Mouse (Mus musculus): ENCODE measurements at regions not wholly inside any gene's neighbourhood (a gene's known extent, or its start where the extent isn't known, plus 50 kb on each side); places are given as distances from the start of the nearest gene placed in this dataset.

GRCm38 (mm10) chr10:12174200-12174818, 694.9 kb downstream of the Utrn start:
- DNase-seq (no peak), ATAC-seq (no peak)
- WGBS (ENCODE audit: insufficient replicate concordance), result 71% methylated on average over 14 of the region's 14 CpGs

DNA sequence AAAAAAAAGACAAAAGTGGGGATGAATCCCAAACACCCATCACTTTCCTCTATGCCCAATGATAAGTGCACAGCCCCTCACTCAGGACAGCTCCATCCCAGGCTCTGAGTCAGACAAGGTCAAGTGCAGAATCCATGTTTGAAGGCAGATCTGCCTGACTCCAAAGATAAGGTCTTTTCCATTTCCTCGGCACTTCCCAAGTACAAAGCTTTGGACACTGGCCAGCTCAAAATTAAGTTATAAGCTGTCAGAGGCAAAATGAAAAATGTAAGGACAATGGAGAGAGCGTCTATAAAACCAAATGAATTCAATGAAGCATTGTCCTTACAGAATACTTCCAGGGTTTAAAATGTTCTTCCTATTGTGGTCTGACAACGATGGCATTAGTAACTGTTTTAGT, 694.0 kb downstream of the Utrn start:
- WGBS (ENCODE audit: insufficient replicate concordance), result 65% methylated on average over 3 of the region's 3 CpGs
- Histone ChIP-seq H3K9ac (replicated peaks) (no peak overlapping the region), H3K27me3 (ENCODE audit: insufficient read depth, low read length) (no peaks in the 10 kb centered on the region), H3K27ac (ENCODE audit: low read depth) (no peak overlapping the region), H3K4me3 (ENCODE audit: low read depth, low read length) (no peak overlapping the region), H3K4me1 (ENCODE audit: insufficient read depth) (no peaks in the 10 kb centered on the region), H3K4me2 (ENCODE audit: low read depth, low read length) (no peak overlapping the region), H3K36me3 (replicated peaks; ENCODE audit: insufficient read depth, low read length) (no peaks in the 10 kb centered on the region), H3K9me3 (ENCODE audit: low read length) (no peaks in the 10 kb centered on the region)
- DNase-seq, result no peak
- TF ChIP-seq EP300 (IDR thresholded peaks at IDR 0.05; ENCODE audit: low read depth), result no peak
- TF ChIP-seq CTCF (IDR thresholded peaks at IDR 0.05; ENCODE audit: low read depth), result no peak
- ATAC-seq, result no peak

More at GRCm38 (mm10) chr10:12174200-12174818, 694.9 kb downstream of the Utrn start:
- no peak overlapping the region for H3K27ac ChIP-seq (ENCODE audit: low read depth)
- no peak overlapping the region for H3K4me3 ChIP-seq (ENCODE audit: low read depth, low read length)
- no peak overlapping the region for H3K4me2 ChIP-seq (ENCODE audit: low read depth, low read length)
- H3K4me1 ChIP-seq (ENCODE audit: insufficient read depth), result no peaks in the 10 kb centered on the region
- no peaks in the 10 kb centered on the region for H3K9me3 ChIP-seq (ENCODE audit: low read length)
- H3K9ac ChIP-seq (replicated peaks), result no peak overlapping the region
- no peaks in the 10 kb centered on the region for H3K36me3 ChIP-seq (replicated peaks; ENCODE audit: insufficient read depth, low read length)
- no peaks in the 10 kb centered on the region for H3K27me3 ChIP-seq (ENCODE audit: insufficient read depth, low read length)
- no peak for TF ChIP-seq CTCF (IDR thresholded peaks at IDR 0.05; ENCODE audit: low read depth)
- no peak for TF ChIP-seq EP300 (IDR thresholded peaks at IDR 0.05; ENCODE audit: low read depth)

DNA sequence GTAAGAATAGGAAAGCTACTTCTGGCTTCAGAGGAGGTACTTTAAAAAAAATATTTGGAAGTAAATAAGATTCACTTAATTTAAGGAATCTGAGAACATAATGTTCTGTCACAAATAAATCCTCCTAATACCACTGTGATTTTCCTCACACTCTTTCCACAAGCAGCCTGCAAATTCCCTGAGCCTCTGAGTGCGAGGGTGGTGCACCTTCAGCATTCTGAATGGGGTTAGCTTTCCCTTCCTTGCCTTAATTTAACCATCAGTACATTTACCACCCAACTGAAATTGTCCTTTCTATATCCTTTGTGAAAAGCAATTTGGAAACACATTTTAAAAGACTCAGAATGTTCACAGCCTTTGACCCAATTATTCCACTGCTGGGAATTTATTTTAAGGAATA, 691.7 kb downstream of the Utrn start:
- Histone ChIP-seq H3K4me2 (ENCODE audit: low read depth, low read length) (no peak overlapping the region), H3K27me3 (ENCODE audit: insufficient read depth, low read length) (no peaks in the 10 kb centered on the region), H3K27ac (ENCODE audit: low read depth) (no peak overlapping the region), H3K4me1 (ENCODE audit: insufficient read depth) (no peaks in the 10 kb centered on the region), H3K9me3 (ENCODE audit: low read length) (no peaks in the 10 kb centered on the region), H3K9ac (replicated peaks) (no peak overlapping the region), H3K36me3 (replicated peaks; ENCODE audit: insufficient read depth, low read length) (no peaks in the 10 kb centered on the region), H3K4me3 (ENCODE audit: low read depth, low read length) (no peak overlapping the region)
- DNase-seq (no peak), ATAC-seq (no peak)
- WGBS (ENCODE audit: insufficient replicate concordance), result 67% methylated on average over 1 of the region's 1 CpGs
- TF ChIP-seq CTCF (IDR thresholded peaks at IDR 0.05; ENCODE audit: low read depth) (no peak), EP300 (IDR thresholded peaks at IDR 0.05; ENCODE audit: low read depth) (no peak)

- DNase-seq (no peak), ATAC-seq (no peak)
- H3K9me3 ChIP-seq (ENCODE audit: low read length), result no peaks in the 10 kb centered on the region
- H3K4me2 ChIP-seq (ENCODE audit: low read depth, low read length), result no peak overlapping the region
- no peak overlapping the region for H3K9ac ChIP-seq (replicated peaks)
- no peak overlapping the region for H3K27ac ChIP-seq (ENCODE audit: low read depth)
- no peaks in the 10 kb centered on the region for H3K4me1 ChIP-seq (ENCODE audit: insufficient read depth)
- H3K4me3 ChIP-seq (ENCODE audit: low read depth, low read length), result no peak overlapping the region
- no peaks in the 10 kb centered on the region for H3K27me3 ChIP-seq (ENCODE audit: insufficient read depth, low read length)
- TF ChIP-seq CTCF (IDR thresholded peaks at IDR 0.05; ENCODE audit: low read depth) (no peak), EP300 (IDR thresholded peaks at IDR 0.05; ENCODE audit: low read depth) (no peak)
- WGBS (ENCODE audit: insufficient replicate concordance), result 78% methylated on average over 4 of the region's 4 CpGs
- no peaks in the 10 kb centered on the region for H3K36me3 ChIP-seq (replicated peaks; ENCODE audit: insufficient read depth, low read length)
Measured at GRCm38 (mm10) chr10:12180965-12181364, 688.2 kb downstream of the Utrn start.

DNA sequence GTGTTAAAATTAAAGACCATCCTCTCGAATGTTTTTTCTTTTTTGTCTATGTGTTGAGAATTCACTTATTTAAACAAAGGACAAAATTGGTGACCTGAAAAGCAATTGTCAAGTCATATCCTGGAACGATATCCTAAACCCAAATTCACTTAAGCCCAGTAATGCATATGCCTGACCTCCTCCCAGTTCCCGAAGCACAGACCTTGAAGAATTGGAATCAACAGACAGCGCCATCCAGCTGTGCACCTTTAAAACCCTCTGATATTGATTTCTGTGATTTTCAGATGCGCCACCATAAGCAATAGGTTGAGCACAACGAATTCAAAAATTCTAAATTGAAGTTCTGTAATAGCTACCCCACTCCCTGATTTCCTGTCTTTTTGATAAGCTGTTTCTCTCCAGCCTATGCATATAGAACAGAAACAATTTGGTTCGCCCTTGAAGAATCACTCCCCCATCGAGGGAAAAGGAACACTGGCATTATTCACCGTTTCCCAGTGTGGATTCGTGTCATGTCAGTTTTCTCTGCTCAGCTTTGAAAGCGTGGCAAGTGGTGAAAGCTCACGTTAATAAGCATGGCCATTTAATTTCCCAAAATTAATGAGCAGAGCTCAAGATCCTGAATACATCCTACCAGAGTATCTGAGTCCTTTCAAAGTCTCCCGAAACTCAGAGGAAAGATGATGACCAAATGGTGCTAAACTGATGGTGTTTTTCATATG, 682.1 kb downstream of the Utrn start:
- no peak overlapping the region for H3K4me3 ChIP-seq (ENCODE audit: low read depth, low read length)
- ATAC-seq (no peak), DNase-seq (no peak)
- no peaks in the 10 kb centered on the region for H3K27me3 ChIP-seq (ENCODE audit: insufficient read depth, low read length)
- H3K9ac ChIP-seq (replicated peaks), result no peak overlapping the region
- no peak overlapping the region for H3K27ac ChIP-seq (ENCODE audit: low read depth)
- WGBS (ENCODE audit: insufficient replicate concordance), result 76% methylated on average over 13 of the region's 13 CpGs
- no peaks in the 10 kb centered on the region for H3K9me3 ChIP-seq (ENCODE audit: low read length)
- H3K36me3 ChIP-seq (replicated peaks; ENCODE audit: insufficient read depth, low read length), result no peaks in the 10 kb centered on the region
- TF ChIP-seq CTCF (IDR thresholded peaks at IDR 0.05; ENCODE audit: low read depth), result no peak
- no peak for TF ChIP-seq EP300 (IDR thresholded peaks at IDR 0.05; ENCODE audit: low read depth)
- H3K4me2 ChIP-seq (ENCODE audit: low read depth, low read length), result no peak overlapping the region
- H3K4me1 ChIP-seq (ENCODE audit: insufficient read depth), result no peaks in the 10 kb centered on the region

- TF ChIP-seq EP300 (IDR thresholded peaks at IDR 0.05; ENCODE audit: low read depth) (no peak), CTCF (IDR thresholded peaks at IDR 0.05; ENCODE audit: low read depth) (no peak)
- no peak overlapping the region for H3K9ac ChIP-seq (replicated peaks)
- DNase-seq, result no peak
- WGBS (ENCODE audit: insufficient replicate concordance), result 77% methylated on average over 8 of the region's 8 CpGs
- no peaks in the 10 kb centered on the region for H3K9me3 ChIP-seq (ENCODE audit: low read length)
- H3K4me3 ChIP-seq (ENCODE audit: low read depth, low read length), result no peak overlapping the region
- H3K27ac ChIP-seq (ENCODE audit: low read depth), result no peak overlapping the region
- H3K36me3 ChIP-seq (replicated peaks; ENCODE audit: insufficient read depth, low read length), result no peaks in the 10 kb centered on the region
- H3K4me1 ChIP-seq (ENCODE audit: insufficient read depth), result no peaks in the 10 kb centered on the region
- H3K4me2 ChIP-seq (ENCODE audit: low read depth, low read length), result no peak overlapping the region
- no peak for ATAC-seq
- H3K27me3 ChIP-seq (ENCODE audit: insufficient read depth, low read length), result no peaks in the 10 kb centered on the region
Measured at GRCm38 (mm10) chr10:12187669-12188342, 681.4 kb downstream of the Utrn start.
